Mouse (Mus musculus): ENCODE measurements around the gene Nmt2.

- TF ChIP-seq CTCF (IDR thresholded peaks at IDR 0.05; ENCODE audit: borderline replicate concordance, extremely low read depth, insufficient read depth, insufficient read length): no peak
- no peak for TF ChIP-seq POLR2A (IDR thresholded peaks at IDR 0.05; ENCODE audit: borderline replicate concordance, extremely low read depth, insufficient read depth, insufficient read length, poor library complexity, severe bottlenecking)
These were observed 2.7 kb upstream of the Nmt2 start for GRCm38 (mm10) chr2:3281311-3281710.
